Mouse (Mus musculus): ENCODE data around the gene Vmn1r56. TPM values are rescaled to one million over a fixed set of nuclear protein-coding genes. Genes with fewer than 3 reads are reported as not detected.
"Not testable (repeated sequence)": the region's sequence is repeated elsewhere in the genome, so short reads cannot be mapped to it uniquely, and the experiment has no call there.

Gene Vmn1r56
- not detected for total RNA-seq (2021)

DNA sequence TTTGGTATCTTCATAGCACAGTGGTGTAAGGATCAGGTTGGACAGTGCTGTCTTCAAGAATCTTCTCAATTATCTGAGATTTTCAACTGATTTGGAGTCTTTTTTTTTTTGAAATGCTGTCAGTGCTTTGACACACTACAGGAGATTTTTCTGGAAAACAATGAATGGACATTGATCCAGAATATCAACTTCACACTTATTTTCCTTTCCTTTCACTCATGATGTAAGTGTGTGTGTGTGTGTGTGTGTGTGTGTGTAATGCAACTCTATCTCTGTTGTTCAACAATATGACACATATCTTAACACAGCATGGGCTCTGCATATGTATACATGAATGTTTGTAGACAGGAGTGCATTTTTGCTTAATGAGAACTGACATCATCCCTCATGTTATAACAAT is at the start of gene Vmn1r56:
Gene Vmn1r56 (minus strand): TSS at position 101 of the 400 bp plus-strand sequence.
- DNase-seq (ENCODE audit: extremely low spot score in 1 of 2, low spot score in 1 of 2), result not testable (repeated sequence)

DNA sequence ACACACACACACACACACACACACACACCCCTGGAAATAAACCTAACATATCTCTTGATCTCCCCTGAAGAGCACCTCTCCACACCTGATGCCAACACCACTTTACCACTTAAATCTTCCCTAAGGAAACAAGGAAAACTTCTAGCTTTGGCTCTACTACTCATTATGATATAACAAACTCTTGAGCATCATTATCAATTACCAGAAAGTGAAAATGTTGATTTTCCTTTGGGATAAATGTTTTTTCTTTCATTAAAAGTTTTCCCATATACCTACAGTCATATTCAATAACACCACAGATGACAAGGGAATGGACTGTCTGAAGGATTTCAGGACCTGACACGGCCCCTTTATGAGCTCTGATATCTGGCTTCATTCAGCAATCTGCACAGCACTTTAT is 21.6 kb upstream of the Vmn1r56 start, which contains the start of gene Vmn1r57:
Gene Vmn1r57 (plus strand): TSS at position 301 of the 400 bp plus-strand sequence.
- not testable (repeated sequence) for DNase-seq (ENCODE audit: extremely low spot score in 1 of 2, low spot score in 1 of 2)

DNA sequence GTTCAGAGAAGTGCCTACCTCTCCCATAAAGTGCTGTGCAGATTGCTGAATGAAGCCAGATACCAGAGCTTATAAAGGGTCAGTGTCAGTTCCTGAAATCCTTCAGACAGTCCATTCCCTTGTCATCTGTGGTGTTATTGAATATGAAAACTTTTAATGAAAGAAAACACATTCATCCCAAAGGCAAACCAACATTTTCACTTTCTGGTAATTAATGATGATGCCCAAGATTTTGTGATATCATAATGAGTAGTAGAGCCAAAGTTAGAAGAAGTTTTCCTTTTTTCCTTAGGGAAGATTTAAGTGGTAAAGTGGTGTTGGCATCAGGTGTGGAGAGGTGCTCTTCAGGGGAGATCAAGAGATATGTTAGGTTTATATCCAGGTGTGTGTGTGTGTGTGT is 47.0 kb downstream of the Vmn1r56 start, which contains the start of gene Vmn1r55:
Gene Vmn1r55 (minus strand): TSS at position 101 of the 400 bp plus-strand sequence.
- not testable (repeated sequence) for DNase-seq (ENCODE audit: extremely low spot score in 1 of 2, low spot score in 1 of 2)

Other genes starting within 250 kb of the Vmn1r56 start
- under 1 TPM in 1 of 2 experiments, not detected in 1; 0.59 TPM for gene Sbk2, start 232.3 kb downstream of the Vmn1r56 start, total RNA-seq (2021)
- gene Sbk3, start 225.6 kb downstream of the Vmn1r56 start, total RNA-seq (2021), result under 1 TPM; 0.59 to 0.66 TPM
- 10 to 100 TPM; 31.9 to 41.4 TPM for gene Zfp579, start 200.6 kb downstream of the Vmn1r56 start, total RNA-seq (2021)
- gene Zfp524, start 182.3 kb downstream of the Vmn1r56 start, total RNA-seq (2021), result 1 to 10 TPM; 7.7 to 8.2 TPM
- gene Fiz1, start 182.1 kb downstream of the Vmn1r56 start, total RNA-seq (2021), result 10 to 100 TPM; 21.3 to 21.7 TPM
- gene Gm44973, start 181.3 kb downstream of the Vmn1r56 start, total RNA-seq (2021), result not detected
- gene Zfp865, start 176.4 kb downstream of the Vmn1r56 start, total RNA-seq (2021), result 10 to 100 TPM; 33.0 to 41.3 TPM
- 10 to 100 TPM; 66.1 to 73.5 TPM for gene Ccdc106, start 176.2 kb downstream of the Vmn1r56 start, total RNA-seq (2021)
- not detected for gene 4632433K11Rik, start 162.6 kb downstream of the Vmn1r56 start, total RNA-seq (2021)
- 1 to 10 TPM; 5.1 to 6.5 TPM for gene Zfp784, start 158.3 kb downstream of the Vmn1r56 start, total RNA-seq (2021)
- gene Zfp580, start 145.2 kb downstream of the Vmn1r56 start, total RNA-seq (2021), result 10 to 100 TPM; 43.1 to 44.0 TPM
- gene U2af2, start 134.6 kb downstream of the Vmn1r56 start, total RNA-seq (2021), result 100 to 1,000 TPM; 170 to 180 TPM
- gene Epn1, start 116.5 kb downstream of the Vmn1r56 start, total RNA-seq (2021), result 100 to 1,000 TPM; 520 to 560 TPM
- not detected for gene Rfpl4, start 79.8 kb downstream of the Vmn1r56 start, total RNA-seq (2021)
- under 1 TPM in 1 of 2 experiments, not detected in 1; 0.49 TPM for gene Rasl2-9, start 70.8 kb downstream of the Vmn1r56 start, total RNA-seq (2021)
- not detected for gene Vmn1r55, start 47.1 kb downstream of the Vmn1r56 start, total RNA-seq (2021)
- gene Vmn1r57, start 21.7 kb upstream of the Vmn1r56 start, total RNA-seq (2021), result not detected
- not detected for gene Gm5065, start 153.8 kb upstream of the Vmn1r56 start, total RNA-seq (2021)
- not detected for gene Nlrp2, start 154.3 kb upstream of the Vmn1r56 start, total RNA-seq (2021)
- not detected for gene Vmn1r58, start 216.6 kb upstream of the Vmn1r56 start, total RNA-seq (2021)

Measured in layer of hippocampus, postnatal 25 days (tissue).